Mouse (Mus musculus) T-helper 1 cell (primary cell): ENCODE data around the gene Esrrg.

Experiments used
- in situ Hi-C: fragments of 300-600 bp; cut with MboI, MseI; formaldehyde crosslinking; loops from one replicate; pipeline ENCODE4 v1.15.1; 2025; ENCODE audit warnings: high pct_unique_total_duplicates

Gene Esrrg

DNA sequence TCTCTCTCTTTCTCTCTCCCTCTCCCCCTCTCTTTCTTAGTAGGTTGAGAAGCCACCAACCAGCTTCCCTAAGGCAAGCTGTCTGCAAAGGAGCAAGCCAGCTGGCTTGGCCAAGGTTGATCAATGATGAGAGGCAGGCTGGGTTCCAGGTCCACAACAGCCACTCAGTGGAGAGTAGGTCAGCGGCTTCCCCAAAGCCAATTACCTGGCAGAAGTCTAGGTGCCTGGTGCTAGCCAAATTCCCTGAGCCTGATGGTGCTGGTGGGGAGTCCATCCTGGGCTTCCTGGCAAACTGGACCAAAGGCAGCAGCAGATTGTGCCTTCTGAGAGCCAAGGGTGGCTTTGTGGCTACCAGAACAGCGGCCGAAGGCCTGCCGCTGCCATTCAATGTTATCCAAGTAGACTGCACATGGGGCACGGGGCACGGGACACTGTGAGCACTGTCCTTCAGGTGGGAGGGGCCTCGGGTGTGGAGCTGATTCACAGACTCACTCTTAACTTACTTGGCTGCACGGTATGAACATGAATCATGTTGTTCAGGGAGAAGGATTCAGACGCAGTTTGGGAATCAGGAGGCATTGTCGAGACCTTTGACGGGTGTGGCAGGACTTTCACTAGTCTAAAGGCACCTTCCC is 469.1 kb downstream of the Esrrg start:
- in situ Hi-C loops: no loop called here

DNA sequence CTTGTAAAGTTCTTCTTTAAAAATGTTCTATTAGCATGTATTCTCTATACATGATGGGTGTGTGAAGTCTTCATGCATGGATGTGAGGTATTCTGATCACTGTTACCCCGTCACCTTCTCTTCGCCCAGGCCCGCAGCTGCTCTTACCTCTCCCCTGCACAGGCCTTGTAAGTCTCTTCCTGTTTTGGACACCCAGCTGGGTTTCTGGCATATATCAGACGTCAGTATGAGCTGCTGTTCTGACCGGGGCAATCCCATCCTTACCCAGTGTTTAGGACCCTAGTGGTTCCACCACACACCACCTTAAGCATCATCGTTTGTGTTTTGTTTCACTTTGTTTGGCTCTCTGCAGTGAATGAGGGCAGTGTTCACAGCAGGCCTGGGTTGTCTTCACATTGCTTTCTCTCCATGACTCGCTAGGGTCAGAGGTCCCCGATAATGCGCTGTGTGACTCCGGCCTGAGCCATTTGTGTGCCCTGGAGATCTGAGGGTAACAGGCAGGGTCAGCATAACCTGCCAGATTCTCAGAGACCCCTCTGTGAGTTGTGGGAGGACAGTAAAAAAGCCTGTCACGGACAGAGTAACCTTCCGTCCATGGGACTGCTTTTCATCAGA is 471.8 kb downstream of the Esrrg start:
- in situ Hi-C loops: no loop called here

GRCm38 (mm10) chr1:188082665-188083640 is 474.4 kb downstream of the Esrrg start:
- in situ Hi-C loops: no loop called here

GRCm38 (mm10) chr1:188085116-188085879 is 476.7 kb downstream of the Esrrg start:
- in situ Hi-C loops: no loop called here

DNA sequence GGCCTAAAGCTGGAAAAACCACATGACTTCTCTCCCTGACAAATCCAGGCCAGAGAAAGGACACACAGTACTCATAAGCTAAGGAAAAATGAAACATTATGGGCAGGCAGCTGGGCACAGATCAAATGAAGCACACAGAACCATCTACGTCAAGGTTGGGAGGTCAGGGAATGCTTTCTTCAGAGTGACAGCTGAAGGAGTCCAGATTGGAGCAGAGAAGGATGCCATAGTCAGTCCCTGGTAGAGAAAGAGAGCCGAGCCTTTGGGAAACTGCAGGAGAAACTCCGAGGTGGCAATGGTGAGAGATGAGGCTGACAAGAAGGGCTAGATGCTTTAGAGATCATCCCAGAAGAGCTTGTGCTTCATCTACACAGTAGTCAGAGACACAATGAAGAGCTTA is 485.1 kb downstream of the Esrrg start:
- in situ Hi-C loops: no loop called here

- in situ Hi-C loops: no loop called here
Observed at GRCm38 (mm10) chr1:188101832-188102231, 493.2 kb downstream of the Esrrg start.

GRCm38 (mm10) chr1:188103179-188103578 is 494.6 kb downstream of the Esrrg start:
- in situ Hi-C loops: no loop called here

DNA sequence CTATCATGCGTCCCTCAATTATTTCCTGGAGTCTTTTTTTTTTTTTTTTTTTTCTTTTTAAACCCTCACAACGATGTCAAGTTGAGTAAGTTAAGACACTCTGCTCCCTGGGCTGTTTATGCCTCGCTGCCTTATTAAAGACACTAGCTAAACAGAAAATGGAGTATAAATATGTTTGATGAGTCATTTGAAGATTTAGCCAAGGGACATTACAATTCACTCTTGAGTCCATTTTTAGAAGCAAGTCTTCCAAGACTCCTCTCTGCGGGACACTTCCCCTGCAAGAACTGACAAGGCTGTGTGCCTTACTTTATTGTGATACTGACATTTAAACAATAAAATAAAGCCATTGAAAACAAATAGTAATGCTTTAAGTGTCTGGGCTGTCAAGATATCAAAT is 496.9 kb downstream of the Esrrg start:
- in situ Hi-C loops: no loop called here

DNA sequence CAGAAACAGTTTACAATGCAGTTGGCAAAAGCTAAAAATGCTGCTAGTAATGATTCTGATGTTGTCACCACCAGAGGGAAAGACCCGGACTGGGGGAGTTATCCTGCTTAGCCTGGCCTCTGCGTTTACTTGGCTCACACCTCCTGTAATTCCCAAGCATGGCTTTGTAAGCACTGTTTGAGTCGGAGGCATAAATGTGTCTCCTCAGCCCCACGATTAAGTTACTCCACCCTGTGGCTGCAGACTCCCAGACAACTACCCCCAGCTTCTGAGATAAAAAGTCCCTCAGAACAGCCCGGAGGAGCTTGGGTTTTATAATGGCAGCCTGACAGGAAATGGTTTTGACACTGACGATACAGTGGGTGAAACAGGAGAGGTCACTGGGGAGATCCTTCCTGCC is 499.4 kb downstream of the Esrrg start:
- in situ Hi-C loops: no loop called here

- in situ Hi-C loops: no loop called here
Observed at GRCm38 (mm10) chr1:188111552-188111951, 503.0 kb downstream of the Esrrg start.

DNA sequence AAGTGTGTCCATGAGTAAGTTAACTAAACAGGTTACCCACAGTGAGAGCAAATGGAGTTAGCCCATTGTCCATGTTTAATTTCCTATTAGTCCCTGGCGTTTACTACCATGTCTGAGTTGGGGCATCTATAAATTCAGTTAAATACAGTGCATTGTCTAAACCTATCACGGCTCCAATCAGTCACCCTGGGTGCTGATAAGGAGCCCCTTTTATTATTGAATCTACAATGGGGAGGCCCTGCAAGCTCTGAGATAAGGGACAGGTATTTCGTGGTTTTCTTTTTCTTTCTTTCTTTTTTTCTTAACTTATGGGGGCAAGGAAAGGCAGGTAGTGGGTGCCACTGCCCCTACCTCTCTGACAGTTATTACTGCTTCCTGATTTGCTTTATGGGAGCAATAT is 504.6 kb downstream of the Esrrg start:
- in situ Hi-C loops: no loop called here

GRCm38 (mm10) chr1:188118125-188118524 is 509.5 kb downstream of the Esrrg start:
- in situ Hi-C loops: no loop called here

GRCm38 (mm10) chr1:188119806-188120205 is 511.2 kb downstream of the Esrrg start:
- in situ Hi-C loops: no loop called here

- in situ Hi-C loops: no loop called here
Observed at GRCm38 (mm10) chr1:188125521-188126021, 517.0 kb downstream of the Esrrg start.

DNA sequence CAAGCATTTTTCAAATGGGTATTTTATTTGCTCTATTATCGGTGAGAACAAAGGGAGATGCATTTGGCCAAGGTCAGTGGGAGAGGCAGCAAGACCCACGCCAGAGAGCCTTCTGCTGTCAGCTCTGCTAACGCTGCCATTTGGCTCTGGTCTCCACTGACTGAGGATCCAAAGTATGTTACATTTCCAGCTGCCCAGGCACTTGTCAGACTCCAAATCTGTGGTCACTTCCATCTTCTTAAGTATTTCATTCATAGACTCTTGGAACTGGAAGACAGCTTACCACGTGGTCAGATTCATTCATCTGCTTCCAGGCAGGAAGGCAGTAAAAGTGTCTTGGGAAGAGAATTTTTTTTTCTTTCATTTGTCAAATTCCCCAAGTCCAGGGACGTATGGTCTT is 527.5 kb downstream of the Esrrg start:
- in situ Hi-C loops: no loop called here

GRCm38 (mm10) chr1:188139473-188139872 is 530.9 kb downstream of the Esrrg start:
- in situ Hi-C loops: no loop called here

GRCm38 (mm10) chr1:188140221-188140620 is 531.6 kb downstream of the Esrrg start:
- in situ Hi-C loops: no loop called here

- in situ Hi-C loops: no loop called here
Observed at GRCm38 (mm10) chr1:188147381-188148156, 539.0 kb downstream of the Esrrg start.

- in situ Hi-C loops: no loop called here
Observed at GRCm38 (mm10) chr1:188151066-188151465, 542.5 kb downstream of the Esrrg start.

- in situ Hi-C loops: no loop called here
Observed at GRCm38 (mm10) chr1:188152011-188152410, 543.4 kb downstream of the Esrrg start.

DNA sequence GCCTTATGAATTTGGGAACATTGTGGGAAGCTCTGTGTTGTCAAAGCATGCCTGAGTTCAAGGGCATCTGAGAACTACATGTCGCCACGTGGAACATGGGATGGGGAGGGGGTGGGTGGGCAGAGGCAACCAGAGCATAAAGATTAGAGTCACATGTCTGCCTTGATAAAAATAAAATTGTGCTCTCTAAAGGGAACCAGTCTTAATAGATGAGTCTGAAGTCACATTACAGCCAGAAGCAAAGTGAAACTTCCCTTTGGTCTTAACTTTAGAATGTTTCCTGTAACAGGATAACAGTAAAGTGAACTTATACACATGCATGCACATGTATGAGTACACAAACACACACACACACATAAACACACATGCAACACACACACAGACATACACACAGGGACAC is 545.1 kb downstream of the Esrrg start:
- in situ Hi-C loops: no loop called here
